Mouse (Mus musculus): Measurements from ENCODE around the gene Ncapg2.

Gene Ncapg2

GRCm38 (mm10) chr12:116449536-116449935 is 44.3 kb downstream of the Ncapg2 start:
- no peak for DNase-seq

- DNase-seq: no peak
Measured at GRCm38 (mm10) chr12:116460379-116461065, 55.3 kb downstream of the Ncapg2 start.

- no peak for DNase-seq
Measured at GRCm38 (mm10) chr12:116467030-116467429, 61.8 kb downstream of the Ncapg2 start.

- no peak for DNase-seq
Measured at GRCm38 (mm10) chr12:116468348-116468747, 63.1 kb downstream of the Ncapg2 start.

- DNase-seq: no peak
Measured at GRCm38 (mm10) chr12:116469096-116469495, 63.9 kb downstream of the Ncapg2 start.

- no peak for DNase-seq
Measured at GRCm38 (mm10) chr12:116473264-116473663, 68.1 kb downstream of the Ncapg2 start.

GRCm38 (mm10) chr12:116473761-116474160 is 68.6 kb downstream of the Ncapg2 start:
- no peak for DNase-seq

GRCm38 (mm10) chr12:116474676-116475075 is 69.5 kb downstream of the Ncapg2 start:
- DNase-seq: no peak

- no peak for DNase-seq
Measured at GRCm38 (mm10) chr12:116478771-116479170, 73.6 kb downstream of the Ncapg2 start.

- no peak for DNase-seq
Measured at GRCm38 (mm10) chr12:116481921-116482320, 76.7 kb downstream of the Ncapg2 start.

GRCm38 (mm10) chr12:116483581-116483980 is 78.4 kb downstream of the Ncapg2 start:
- no peak for DNase-seq

- no peak for DNase-seq
Measured at GRCm38 (mm10) chr12:116484991-116485390, 79.8 kb downstream of the Ncapg2 start.

- DNase-seq: peak; percentile 28 to 33
Measured at GRCm38 (mm10) chr12:116485591-116486403, 80.6 kb downstream of the Ncapg2 start, which contains the start of gene Ptprn2. Gene Ptprn2 (plus strand): TSS chr12:116485720.

GRCm38 (mm10) chr12:116486404-116486730 is 81.2 kb downstream of the Ncapg2 start:
- no peak for DNase-seq

GRCm38 (mm10) chr12:116488836-116489235 is 83.6 kb downstream of the Ncapg2 start:
- no peak for DNase-seq

GRCm38 (mm10) chr12:116490575-116491356 is 85.6 kb downstream of the Ncapg2 start:
- DNase-seq: no peak

- DNase-seq: no peak
Measured at GRCm38 (mm10) chr12:116498666-116499065, 93.5 kb downstream of the Ncapg2 start.

GRCm38 (mm10) chr12:116500652-116501051 is 95.5 kb downstream of the Ncapg2 start:
- DNase-seq: no peak

GRCm38 (mm10) chr12:116512482-116512881 is 107.3 kb downstream of the Ncapg2 start:
- DNase-seq: no peak
